Mouse (Mus musculus): ENCODE measurements around the gene Prss28.

The Prss28 gene

GRCm38 (mm10) chr17:25333943-25334342, 25.5 kb downstream of the Prss28 start:
- in situ Hi-C loops (cut with MboI; ENCODE audit: unreplicated experiment in 2 of 2): no loop called here

- in situ Hi-C loops (cut with MboI; ENCODE audit: unreplicated experiment in 2 of 2): no loop called here
Observed at GRCm38 (mm10) chr17:25338218-25338617, 29.8 kb downstream of the Prss28 start.

GRCm38 (mm10) chr17:25340003-25340402, 31.6 kb downstream of the Prss28 start:
- in situ Hi-C loops (cut with MboI; ENCODE audit: unreplicated experiment in 2 of 2): no loop called here

- in situ Hi-C loops (cut with MboI; ENCODE audit: unreplicated experiment in 2 of 2): no loop called here
Observed at GRCm38 (mm10) chr17:25341490-25341889, 33.0 kb downstream of the Prss28 start.

GRCm38 (mm10) chr17:25345462-25345861, 37.0 kb downstream of the Prss28 start, which contains the start of gene Tpsab1:
Gene Tpsab1, minus strand, starts transcription at chr17:25345562.
- in situ Hi-C loops (cut with MboI; ENCODE audit: unreplicated experiment in 2 of 2): no loop called here

GRCm38 (mm10) chr17:25361291-25361690, 52.8 kb downstream of the Prss28 start:
- in situ Hi-C loops (cut with MboI; ENCODE audit: unreplicated experiment in 2 of 2): loop anchor here (5.0 to 10.0 kb wide), 4 partner anchors 74 to 626 kb away; partner anchors contain the start of genes Mapk8ip3 (in 2 of the 2) and Msrb1 (in 1 of the 2)
